Mouse (Mus musculus) left cerebral cortex, adult 2 months (tissue): ENCODE results near the gene Usp30. TPM values are rescaled to one million over a fixed set of nuclear protein-coding genes. Genes with fewer than 3 reads are reported as not detected.

Source experiments
- DNase-seq, 2 experiments: peaks; one replicate each; pipeline ENCODE4 v3.0.0; 2021 to 2022; ENCODE audit warnings: low spot score in 2 of 2, mixed read lengths in 1 of 2; ENCODE audit errors: extremely low spot score in 1 of 2
- H3K27ac ChIP-seq: fragments of 200-600 bp; 2 replicates; pipeline ENCODE4 v1.8.1; 2022
- H3K4me3 ChIP-seq: fragments of 200-600 bp; 2 replicates; pipeline ENCODE4 v1.8.1; 2022
- CTCF ChIP-seq: fragments of 200-600 bp; IDR thresholded peaks from 2 replicates; pipeline ENCODE4 v1.8.1; 2022; ENCODE audit warnings: antibody characterized with exemption, mild to moderate bottlenecking, moderate library complexity
- intact Hi-C: fragments of 180-260 bp; cut with DNase I; formaldehyde crosslinking; loops from one replicate; pipeline ENCODE4 v1.15.1; 2025
- total RNA-seq, 2 experiments: library from RNA; stranded (reverse); gene quantifications; 2 replicates each; pipeline ENCODE4 v1.2.3; 2021

Gene Usp30
- total RNA-seq, 2 experiments from 2014 or later, result 39.4 to 42.1 TPM

DNA sequence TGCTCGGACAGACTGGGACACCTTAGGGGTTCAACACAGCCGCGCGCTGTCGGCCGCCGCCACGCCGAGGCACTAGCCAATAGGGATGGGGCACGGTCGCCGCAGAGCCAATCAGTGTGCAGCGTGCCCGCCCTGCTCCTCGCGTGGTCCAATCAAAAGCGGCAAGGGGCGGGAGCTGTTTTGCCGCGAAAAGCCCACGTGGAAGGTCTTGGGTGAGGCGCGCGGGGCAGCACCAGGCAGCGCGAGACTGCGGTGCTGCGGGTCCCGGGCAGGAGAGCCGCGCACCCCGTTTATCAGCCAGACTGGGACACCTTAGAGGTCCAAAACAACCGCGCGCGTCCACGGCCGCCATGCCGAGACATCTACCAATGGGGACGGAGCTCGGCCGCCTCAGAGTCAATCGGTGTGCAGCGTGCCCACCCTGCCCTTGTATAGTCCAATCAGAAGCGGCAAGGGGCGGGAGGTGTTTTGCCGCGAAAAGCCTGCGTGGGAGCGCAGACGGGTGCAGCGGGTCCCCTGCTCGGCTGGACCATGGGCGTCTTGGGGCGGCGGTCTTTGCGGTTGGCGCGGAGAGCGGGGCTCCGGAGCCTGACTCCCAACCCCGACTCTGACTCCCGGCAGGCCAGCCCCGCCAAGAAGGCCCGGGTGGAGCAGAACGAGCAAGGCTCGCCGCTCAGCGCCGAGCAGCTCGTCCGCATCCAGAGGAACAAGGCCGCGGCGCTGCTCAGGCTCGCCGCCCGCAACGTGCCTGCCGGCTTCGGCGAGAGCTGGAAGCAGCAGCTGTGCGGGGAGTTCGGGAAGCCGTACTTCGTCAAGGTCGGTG is 65.6 kb downstream of the Usp30 start:
- peak overlapping the region; percentile 76 for H3K4me3 ChIP-seq
- DNase-seq, result peak; percentile 89 to 93
- no peak for TF ChIP-seq CTCF
- intact Hi-C loops, result loop anchor here (5.0 kb wide), 1 partner anchor 79 kb away; no protein-coding TSS in a partner anchor
- peak overlapping the region; percentile 1; the same call in 1 of the 2 replicates for H3K27ac ChIP-seq

GRCm38 (mm10) chr5:114131521-114131840 is 66.2 kb downstream of the Usp30 start:
- TF ChIP-seq CTCF, result no peak
- no peak for DNase-seq
- H3K27ac ChIP-seq, result peak overlapping the region; percentile 1; the same call in 1 of the 2 replicates
- intact Hi-C loops, result loop anchor here (5.0 kb wide), 1 partner anchor 79 kb away; no protein-coding TSS in a partner anchor
- peak overlapping the region; percentile 76 for H3K4me3 ChIP-seq

- H3K27ac ChIP-seq, result no peak overlapping the region
- no peak overlapping the region for H3K4me3 ChIP-seq
- no peak for DNase-seq
- no peak for TF ChIP-seq CTCF
- intact Hi-C loops, result loop anchor here (5.0 kb wide), 1 partner anchor 81 kb away; no protein-coding TSS in a partner anchor
These were observed 67.6 kb downstream of the Usp30 start for GRCm38 (mm10) chr5:114132841-114133240.

- no peak for DNase-seq
- TF ChIP-seq CTCF, result peak; percentile 68
- intact Hi-C loops, result loop anchor here (2.0 to 5.0 kb wide), 2 partner anchors 82 to 173 kb away; no protein-coding TSS in a partner anchor
These were observed 68.9 kb downstream of the Usp30 start for GRCm38 (mm10) chr5:114134091-114134534.

GRCm38 (mm10) chr5:114135516-114135915 is 70.3 kb downstream of the Usp30 start:
- no peak for DNase-seq
- TF ChIP-seq CTCF, result no peak
- no peak overlapping the region for H3K27ac ChIP-seq
- H3K4me3 ChIP-seq, result no peak overlapping the region
- intact Hi-C loops, result loop anchor here (2.0 kb wide), 1 partner anchor 171 kb away; no protein-coding TSS in a partner anchor

More at GRCm38 (mm10) chr5:114134091-114134534, 68.9 kb downstream of the Usp30 start:
- Histone ChIP-seq H3K27ac (no peak overlapping the region), H3K4me3 (no peak overlapping the region)

- intact Hi-C loops, result no loop called here
- Histone ChIP-seq H3K27ac (no peak overlapping the region), H3K4me3 (no peak overlapping the region)
- DNase-seq, result no peak
- no peak for TF ChIP-seq CTCF
These were observed 72.4 kb downstream of the Usp30 start for GRCm38 (mm10) chr5:114137481-114138276.

GRCm38 (mm10) chr5:114138277-114139164 is 73.3 kb downstream of the Usp30 start:
- peak overlapping the region; percentile 54 for H3K27ac ChIP-seq
- no peak overlapping the region for H3K4me3 ChIP-seq
- no peak for TF ChIP-seq CTCF
- DNase-seq, result no peak
- intact Hi-C loops, result no loop called here

DNA sequence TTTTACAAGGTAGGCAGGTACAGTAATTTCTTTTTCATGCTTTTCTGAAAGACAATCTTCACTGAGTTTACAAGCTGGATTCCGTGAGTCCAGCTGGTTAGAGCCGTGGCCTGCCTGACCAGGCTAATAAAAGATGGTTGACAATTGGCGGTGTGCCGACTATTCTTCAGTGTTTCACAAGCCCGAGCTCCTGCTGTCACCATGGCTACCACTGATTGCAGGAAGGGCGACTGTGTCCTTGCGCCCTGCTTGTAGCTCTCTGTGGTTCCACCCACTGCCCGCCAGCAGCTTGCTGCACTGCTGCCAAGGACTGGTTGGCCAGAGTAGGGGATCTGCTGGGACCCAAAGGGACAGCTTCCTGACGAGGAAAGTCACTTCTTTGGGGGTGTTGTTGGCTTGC is 73.9 kb downstream of the Usp30 start:
- Histone ChIP-seq H3K27ac (peak overlapping the region; percentile 54), H3K4me3 (no peak overlapping the region)
- intact Hi-C loops, result no loop called here

DNA sequence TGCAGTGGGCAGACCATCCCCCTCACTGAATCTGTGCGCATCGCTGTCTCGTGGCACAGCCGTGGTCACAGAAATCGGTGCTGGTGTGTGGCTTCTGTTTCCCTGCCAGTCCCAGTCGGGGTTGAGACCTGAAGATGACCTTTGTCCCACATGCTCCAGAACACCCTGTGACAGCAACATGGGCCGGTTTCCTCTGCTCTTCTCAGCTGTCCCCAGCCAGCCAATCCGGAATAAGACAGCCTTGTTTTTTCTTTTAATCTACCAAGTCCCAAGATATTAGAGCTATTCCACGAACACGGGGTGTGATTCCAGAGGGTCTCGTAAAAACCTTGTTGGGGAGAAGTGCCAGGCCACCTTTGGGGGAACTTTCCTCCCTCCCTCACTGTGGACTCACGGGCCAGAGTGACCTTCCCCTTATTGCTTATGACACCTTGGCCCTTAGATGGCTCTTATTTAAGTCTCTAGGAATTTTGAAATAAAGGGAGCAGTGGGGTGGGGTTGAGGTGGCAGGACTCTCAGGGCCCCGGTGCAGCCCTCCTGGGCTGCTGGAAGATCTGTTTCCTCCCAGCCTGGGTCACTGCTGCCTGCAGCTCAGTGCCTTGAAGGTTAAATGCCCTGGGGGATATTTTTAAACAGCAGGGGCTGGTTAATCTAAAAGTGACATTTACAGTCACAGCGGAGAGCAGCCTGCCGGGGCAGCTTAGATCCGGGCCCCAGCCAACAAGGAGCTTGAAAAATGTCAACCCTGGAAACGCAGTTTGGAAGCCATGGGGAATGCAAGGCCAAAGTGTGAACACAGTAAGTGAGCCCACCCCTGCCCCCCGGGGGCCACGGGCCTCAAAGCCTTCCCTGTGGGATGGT is 81.0 kb downstream of the Usp30 start, which contains the start of gene Acacb:
Gene Acacb, plus strand, starts transcription at position 508 of the 861 bp plus-strand sequence.
- TF ChIP-seq CTCF, result no peak
- Histone ChIP-seq H3K27ac (peak within 1 kb of the TSS; percentile 47), H3K4me3 (no peak within 1 kb of the TSS)
- intact Hi-C loops, result no loop called here
- no peak for DNase-seq

More for the DNA sequence above, 73.9 kb downstream of the Usp30 start:
- TF ChIP-seq CTCF, result no peak
- DNase-seq, result peak; percentile 56 to 75
